Mouse (Mus musculus) G1E (cell line): ENCODE data around the gene Crhr2. TPM values are rescaled to one million over a fixed set of nuclear protein-coding genes. Genes with fewer than 3 reads are reported as not detected.

Experiments
- ATAC-seq: 2 replicates; pipeline ENCODE4 v1.8.0; 2016; ENCODE audit warnings: mild to moderate bottlenecking; ENCODE audit not compliant: insufficient number of reproducible peaks, poor library complexity, low FRiP score, severe bottlenecking; ENCODE audit errors: extremely low read depth
- DNase-seq: peaks from one replicate; pipeline ENCODE4 v3.0.0; 2012; ENCODE audit warnings: low spot score
- H3K27me3 ChIP-seq: 2 replicates; pipeline ENCODE4 v1.6.1; 2012; ENCODE audit warnings: mild to moderate bottlenecking, low read length, inconsistent platforms; ENCODE audit not compliant: insufficient read depth
- H3K36me3 ChIP-seq: replicated peaks from 2 replicates; pipeline ENCODE3; 2012; ENCODE audit warnings: mild to moderate bottlenecking, inconsistent platforms
- H3K4me1 ChIP-seq: 2 replicates; pipeline ENCODE4 v1.6.1; 2012; ENCODE audit warnings: low read depth, low read length, inconsistent platforms, mixed read lengths; ENCODE audit not compliant: insufficient read depth
- H3K4me3 ChIP-seq: 2 replicates; pipeline ENCODE4 v1.5.1; 2012; ENCODE audit warnings: low read depth, mild to moderate bottlenecking, inconsistent platforms, low read length, moderate library complexity, mixed read lengths
- H3K9me3 ChIP-seq: replicated peaks from 2 replicates; pipeline ENCODE4 v1.6.1; 2012; ENCODE audit warnings: inconsistent platforms
- CTCF ChIP-seq: IDR thresholded peaks from 2 replicates; pipeline ENCODE4 v1.5.1; 2012; ENCODE audit warnings: low read depth, low read length, inconsistent platforms, mixed read lengths
- GATA1 ChIP-seq: IDR thresholded peaks from 2 replicates; pipeline ENCODE4 v1.6.1; 2012; ENCODE audit warnings: borderline replicate concordance, low read length, inconsistent platforms, mixed read lengths
- GATA2 ChIP-seq: IDR thresholded peaks from 2 replicates; pipeline ENCODE4 v1.6.1; 2012; ENCODE audit warnings: low read depth, low read length, inconsistent platforms, borderline replicate concordance
- POLR2AphosphoS5 ChIP-seq: IDR thresholded peaks from 2 replicates; pipeline ENCODE4 v1.6.1; 2012; ENCODE audit warnings: low read depth, low read length, inconsistent platforms; ENCODE audit not compliant: insufficient replicate concordance
- TAL1 ChIP-seq: conservative IDR thresholded peaks from 2 replicates; pipeline ENCODE4 v1.6.1; 2012; ENCODE audit warnings: low read depth, low read length, inconsistent platforms, mixed read lengths
- polyA plus RNA-seq: library from polyadenylated mRNA; stranded (reverse); fragments of >175 nt; gene quantifications from 2 replicates; pipeline ENCODE4 v1.2.3, GENCODE M21; 2012
- total RNA-seq, 2 experiments: library from RNA; stranded (forward) in 1 of 2; stranded (reverse) in 1 of 2; fragments of 200-1000 nt in 1 of 2; fragments of >200 nt in 1 of 2; fragmentation: Nextera tagmentation in 1 of 2; gene quantifications; 2 replicates each; pipeline ENCODE4 v1.2.3; 2014 to 2017

The Crhr2 gene
- total and polyA plus RNA-seq, 3 experiments, result 0.22 TPM; not detected in 2

DNA sequence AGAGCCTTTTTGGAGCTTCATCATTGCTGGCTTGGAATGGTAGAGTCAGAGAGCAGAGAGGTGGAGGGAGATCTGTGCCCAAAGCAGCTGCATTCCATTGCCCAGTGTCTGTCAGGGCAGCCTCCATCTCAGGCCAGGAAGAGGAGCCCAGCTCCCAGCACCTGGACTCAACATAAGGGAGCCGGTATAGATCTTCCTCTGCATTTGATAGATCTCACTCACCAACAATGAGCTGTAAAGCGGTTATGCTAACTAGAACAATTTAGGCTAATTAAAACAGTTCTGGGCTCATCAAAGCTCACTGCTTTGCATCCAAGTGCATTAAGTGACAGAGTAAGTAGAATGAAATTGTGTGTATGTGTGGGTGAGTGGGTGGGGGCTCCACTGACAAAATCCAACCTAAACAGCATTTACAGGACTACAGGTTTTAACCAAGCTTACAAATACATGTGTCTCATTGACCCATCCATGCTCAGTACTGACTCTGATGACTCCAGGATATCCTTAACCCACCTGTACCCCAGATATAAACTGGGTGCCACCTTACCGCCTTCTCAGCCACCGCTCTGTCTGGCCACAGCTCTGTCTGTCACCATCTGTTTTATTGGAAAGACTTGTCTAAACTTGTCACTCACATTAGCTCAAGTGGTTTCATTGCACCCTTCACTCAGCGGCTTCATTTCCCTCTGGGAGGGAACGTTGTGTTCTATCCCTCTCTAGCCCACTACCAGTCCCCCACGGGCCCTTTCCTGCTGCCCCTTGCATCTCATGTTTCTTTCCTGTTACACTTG is 50.4 kb downstream of the Crhr2 start:
- no peak for ATAC-seq
- Histone ChIP-seq H3K4me3 (no peak overlapping the region), H3K9me3 (no peaks in the 10 kb centered on the region), H3K27me3 (peaks cover 2% of the 10 kb centered on the region; the same call in 1 of the 2 replicates), H3K36me3 (peaks cover 46% of the 10 kb centered on the region), H3K4me1 (0 out of 2 replicates have a peak, but pooled peaks cover 3% of the 10 kb centered on the region)
- TF ChIP-seq GATA1 (no peak), GATA2 (no peak), TAL1 (no peak), POLR2AphosphoS5 (no peak), CTCF (no peak)
- DNase-seq, result no peak

GRCm38 (mm10) chr6:55081379-55081778 is 51.4 kb downstream of the Crhr2 start:
- no peak for ATAC-seq
- peaks cover 57% of the 10 kb centered on the region for H3K36me3 ChIP-seq

GRCm38 (mm10) chr6:55076561-55077255 is 56.1 kb downstream of the Crhr2 start:
- DNase-seq (no peak), ATAC-seq (no peak)
- no peak overlapping the region for H3K4me3 ChIP-seq
- no peaks in the 10 kb centered on the region for H3K4me1 ChIP-seq
- no peaks in the 10 kb centered on the region for H3K9me3 ChIP-seq
- TF ChIP-seq TAL1, result no peak
- TF ChIP-seq GATA2, result no peak
- TF ChIP-seq CTCF, result no peak
- TF ChIP-seq GATA1, result no peak
- no peak for TF ChIP-seq POLR2AphosphoS5
- no peaks in the 10 kb centered on the region for H3K27me3 ChIP-seq
- peaks cover 96% of the 10 kb centered on the region for H3K36me3 ChIP-seq

More at GRCm38 (mm10) chr6:55081379-55081778, 51.4 kb downstream of the Crhr2 start:
- Histone ChIP-seq H3K4me1 (0 out of 2 replicates have a peak, but pooled peaks cover 3% of the 10 kb centered on the region), H3K4me3 (no peak overlapping the region), H3K27me3 (peaks cover 2% of the 10 kb centered on the region; the same call in 1 of the 2 replicates), H3K9me3 (no peaks in the 10 kb centered on the region)
- TF ChIP-seq POLR2AphosphoS5, result no peak
- TF ChIP-seq GATA2, result no peak
- no peak for DNase-seq

DNA sequence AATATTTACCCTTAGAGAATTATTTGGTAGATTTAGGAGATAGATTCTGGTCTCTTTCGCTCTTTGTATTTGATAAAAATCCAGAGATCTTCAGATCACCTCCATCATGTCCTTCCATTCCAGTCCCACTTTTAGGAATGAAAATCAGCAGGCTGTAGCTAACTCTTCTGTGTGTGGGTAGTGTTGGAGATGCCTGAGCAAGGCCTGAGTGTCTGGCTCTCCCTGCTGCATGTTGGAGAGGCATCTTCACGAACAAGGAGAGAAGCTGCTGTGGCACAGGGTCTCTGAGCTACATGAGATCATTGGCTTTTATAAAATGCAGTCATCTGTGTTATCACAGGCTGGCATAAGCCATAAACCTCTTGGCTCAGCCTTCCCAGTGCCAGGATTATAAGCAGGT is 66.9 kb downstream of the Crhr2 start:
- Histone ChIP-seq H3K4me1 (no peaks in the 10 kb centered on the region), H3K9me3 (no peaks in the 10 kb centered on the region), H3K27me3 (no peaks in the 10 kb centered on the region), H3K4me3 (no peak overlapping the region), H3K36me3 (peaks cover 96% of the 10 kb centered on the region)
- TF ChIP-seq TAL1 (no peak), CTCF (no peak)
- ATAC-seq (no peak), DNase-seq (no peak)

DNA sequence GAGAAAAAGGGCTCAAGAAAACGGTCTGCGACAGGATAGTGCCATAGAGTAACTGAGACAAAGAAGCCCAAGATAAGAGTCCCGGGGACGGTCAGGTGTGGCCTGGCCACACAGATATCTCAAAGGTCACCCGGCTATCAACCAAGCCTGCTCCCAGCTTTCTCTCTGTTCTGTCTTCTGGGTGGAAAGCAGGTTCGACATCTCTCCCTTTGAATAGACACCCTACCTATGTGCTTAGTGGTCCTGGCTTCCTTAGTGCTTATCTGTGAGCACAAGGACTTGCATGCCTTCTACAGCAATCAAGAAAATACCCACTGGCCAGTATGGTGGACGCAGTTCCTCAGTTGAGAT is 68.4 kb downstream of the Crhr2 start:
- Histone ChIP-seq H3K4me1 (no peaks in the 10 kb centered on the region), H3K9me3 (no peaks in the 10 kb centered on the region), H3K36me3 (peaks cover 99% of the 10 kb centered on the region), H3K27me3 (no peaks in the 10 kb centered on the region), H3K4me3 (no peak overlapping the region)
- ATAC-seq (no peak), DNase-seq (no peak)
- TF ChIP-seq GATA1, result no peak
- no peak for TF ChIP-seq GATA2
- TF ChIP-seq CTCF, result no peak
- TF ChIP-seq TAL1, result no peak
- no peak for TF ChIP-seq POLR2AphosphoS5

DNA sequence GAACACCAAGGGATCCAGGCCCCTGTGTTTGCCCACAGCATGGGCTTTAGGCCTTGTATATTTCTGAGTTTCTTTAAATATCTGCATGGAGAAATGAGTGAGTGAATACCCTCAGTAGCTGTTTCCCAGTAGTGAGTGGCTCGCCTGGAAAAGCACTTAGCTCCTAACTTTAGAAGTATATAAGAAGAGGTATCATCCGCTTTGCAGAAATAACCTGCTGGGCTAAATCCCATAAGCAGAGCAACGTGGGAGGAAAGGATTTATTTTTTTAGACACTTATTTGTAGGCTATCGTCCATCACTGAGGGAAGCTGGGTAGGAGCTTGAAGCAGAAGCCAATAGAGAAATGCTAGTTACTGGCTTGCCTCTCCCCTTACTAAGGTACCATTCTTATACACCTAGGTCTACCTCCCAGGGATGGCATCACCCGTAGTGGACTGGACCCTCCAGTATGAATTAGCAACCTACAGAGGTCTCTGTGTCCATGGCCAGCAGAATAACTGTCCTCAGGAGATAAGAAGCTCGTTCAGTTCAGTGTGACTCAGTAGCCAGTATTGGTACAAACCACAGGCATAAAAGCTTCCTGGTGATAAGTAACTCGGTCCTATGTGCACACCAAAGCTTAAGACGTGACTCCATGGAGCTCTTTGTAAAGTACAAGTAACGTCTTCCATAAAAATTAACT is 68.9 kb downstream of the Crhr2 start:
- ATAC-seq, result no peak; the same call in 1 of the 2 replicates
- Histone ChIP-seq H3K4me3 (no peak overlapping the region), H3K9me3 (no peaks in the 10 kb centered on the region)

More for the DNA sequence above, 68.9 kb downstream of the Crhr2 start:
- Histone ChIP-seq H3K27me3 (no peaks in the 10 kb centered on the region), H3K4me1 (no peaks in the 10 kb centered on the region), H3K36me3 (peaks cover 99% of the 10 kb centered on the region)
- no peak for DNase-seq
- TF ChIP-seq TAL1 (no peak), GATA2 (no peak), POLR2AphosphoS5 (no peak), GATA1 (no peak), CTCF (no peak)
